Mouse (Mus musculus) liver, embryonic 12.5 days (tissue): ENCODE measurements around the gene Efcab11. TPM values are rescaled to one million over a fixed set of nuclear protein-coding genes. Genes with fewer than 3 reads are reported as not detected.

ENCODE experiments used
- ATAC-seq: fragments of 200-750 bp; cut with Nextera tagmentation; 2 replicates; pipeline ENCODE4 v1.8.0; 2017; ENCODE audit warnings: moderate number of reproducible peaks, mild to moderate bottlenecking, moderate library complexity
- H3K27ac ChIP-seq: fragments of 300-500 bp; sonication (generic); 2 replicates; pipeline ENCODE4 v1.5.1; 2016; ENCODE audit warnings: mild to moderate bottlenecking
- H3K27me3 ChIP-seq: fragments of 300-500 bp; sonication (generic); replicated peaks from 2 replicates; pipeline ENCODE4 v1.6.1; 2016; ENCODE audit warnings: mild to moderate bottlenecking, moderate library complexity
- H3K36me3 ChIP-seq: fragments of 300-500 bp; sonication (generic); 2 replicates; pipeline ENCODE4 v1.6.1; 2016; ENCODE audit warnings: mild to moderate bottlenecking, moderate library complexity
- H3K4me1 ChIP-seq: fragments of 300-500 bp; sonication (generic); 2 replicates; pipeline ENCODE4 v1.6.1; 2016
- H3K4me2 ChIP-seq: fragments of 300-500 bp; sonication (generic); 2 replicates; pipeline ENCODE4 v1.6.1; 2016; ENCODE audit warnings: mild to moderate bottlenecking, moderate library complexity
- H3K4me3 ChIP-seq: fragments of 300-500 bp; sonication (generic); 2 replicates; pipeline ENCODE4 v1.5.1; 2016; ENCODE audit warnings: mild to moderate bottlenecking, moderate library complexity
- H3K9ac ChIP-seq: fragments of 300-500 bp; sonication (generic); 2 replicates; pipeline ENCODE4 v1.6.1; 2016; ENCODE audit warnings: mild to moderate bottlenecking, moderate library complexity
- H3K9me3 ChIP-seq: fragments of 300-500 bp; sonication (generic); replicated peaks from 2 replicates; pipeline ENCODE4 v1.6.1; 2016; ENCODE audit warnings: mild to moderate bottlenecking, moderate library complexity
- WGBS: fragments of 180-500 bp; shearing (Covaris S2); methylation state at CpG from one replicate; pipeline ENCODE4 v1.1.7; 2016; ENCODE audit not compliant: insufficient replicate concordance; 5-methylcytosine and 5-hydroxymethylcytosine counted together
- polyA plus RNA-seq: library from polyadenylated mRNA; unstranded; fragments of >200 nt; fragmentation: Nextera tagmentation; extraction: Ambion mirVana; gene quantifications from 2 replicates; pipeline ENCODE4 v1.2.1, GENCODE M21; 2016

Gene Efcab11
- polyA plus RNA-seq, 1 experiment from 2014 or later, result 5.5 TPM

DNA sequence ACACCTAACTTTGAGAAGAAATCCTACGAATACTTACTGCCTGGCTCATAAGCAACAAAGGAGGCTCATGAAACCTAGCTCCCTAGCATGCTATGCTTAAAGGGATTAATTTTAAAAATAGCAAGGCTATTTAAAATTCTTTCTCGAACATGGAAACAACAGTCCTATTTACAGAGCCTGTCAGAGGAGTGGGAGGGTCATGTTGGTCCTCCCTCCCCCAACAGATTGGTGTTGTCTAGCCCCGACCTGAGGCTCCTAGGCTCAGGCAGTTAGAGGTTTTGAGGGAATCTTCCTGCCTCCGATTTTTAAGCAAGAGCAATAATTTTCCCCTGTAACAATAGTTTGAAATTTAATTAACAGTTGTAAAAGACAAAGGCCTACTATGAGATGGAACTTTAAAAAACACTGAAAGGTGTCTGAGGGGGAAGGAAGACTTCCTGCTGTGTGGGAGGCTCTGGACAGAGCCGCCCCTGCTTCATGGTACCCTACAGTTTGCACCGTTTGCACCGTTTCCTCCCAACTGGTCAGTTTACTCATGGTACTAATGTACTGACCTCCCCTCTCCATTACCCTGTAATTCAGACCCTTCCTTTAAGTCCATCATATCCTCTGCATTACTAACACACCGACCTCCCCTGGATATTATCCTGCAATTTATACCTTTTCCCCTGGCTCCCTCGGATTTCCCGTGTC, 90.6 kb downstream of the Efcab11 start:
- Histone ChIP-seq H3K27me3 (no peaks in the 10 kb centered on the region), H3K9me3 (no peaks in the 10 kb centered on the region), H3K4me3 (no peak overlapping the region), H3K9ac (no peak overlapping the region), H3K27ac (no peak overlapping the region), H3K36me3 (no peaks in the 10 kb centered on the region), H3K4me2 (no peak overlapping the region), H3K4me1 (no peaks in the 10 kb centered on the region)
- WGBS, result 62% methylated on average over 10 of the region's 10 CpGs
- no peak for ATAC-seq

DNA sequence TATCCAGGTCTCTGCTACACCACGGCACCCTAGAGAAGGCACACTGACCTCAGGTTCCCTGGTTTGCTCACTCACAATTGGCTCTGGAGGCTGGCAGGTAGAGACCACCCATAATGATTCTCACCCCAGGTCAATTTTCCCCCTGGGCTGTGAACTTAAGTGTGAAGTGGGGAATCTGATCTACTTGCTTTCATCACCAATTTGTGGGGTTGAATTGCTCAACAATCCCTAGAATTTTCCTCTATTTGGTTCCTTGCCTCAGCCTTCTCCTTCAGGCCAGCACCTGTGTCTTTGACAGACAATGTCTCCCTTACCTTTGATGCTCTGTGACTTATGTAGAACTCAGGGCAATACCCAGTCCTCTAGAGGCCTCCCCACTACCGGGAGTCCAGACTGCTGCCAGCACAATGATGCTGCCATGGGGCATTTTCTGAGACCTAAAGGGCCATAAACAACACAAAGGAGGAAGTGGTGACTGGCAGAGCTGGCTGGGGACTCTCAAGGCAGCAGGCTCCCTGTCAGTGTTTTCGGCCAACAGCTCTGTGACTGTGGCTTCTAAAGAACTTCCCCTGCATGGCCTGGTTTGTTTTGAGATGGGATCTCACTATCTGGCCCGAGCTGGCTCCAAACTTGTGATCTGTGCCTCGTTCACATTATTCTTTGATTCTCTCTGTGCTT, 94.8 kb downstream of the Efcab11 start:
- Histone ChIP-seq H3K9me3 (no peaks in the 10 kb centered on the region), H3K9ac (no peak overlapping the region), H3K36me3 (no peaks in the 10 kb centered on the region), H3K4me2 (no peak overlapping the region), H3K4me1 (no peaks in the 10 kb centered on the region), H3K27ac (no peak overlapping the region), H3K27me3 (no peaks in the 10 kb centered on the region), H3K4me3 (no peak overlapping the region)
- no peak for ATAC-seq
- 31% methylated on average over 5 of the region's 5 CpGs for WGBS

DNA sequence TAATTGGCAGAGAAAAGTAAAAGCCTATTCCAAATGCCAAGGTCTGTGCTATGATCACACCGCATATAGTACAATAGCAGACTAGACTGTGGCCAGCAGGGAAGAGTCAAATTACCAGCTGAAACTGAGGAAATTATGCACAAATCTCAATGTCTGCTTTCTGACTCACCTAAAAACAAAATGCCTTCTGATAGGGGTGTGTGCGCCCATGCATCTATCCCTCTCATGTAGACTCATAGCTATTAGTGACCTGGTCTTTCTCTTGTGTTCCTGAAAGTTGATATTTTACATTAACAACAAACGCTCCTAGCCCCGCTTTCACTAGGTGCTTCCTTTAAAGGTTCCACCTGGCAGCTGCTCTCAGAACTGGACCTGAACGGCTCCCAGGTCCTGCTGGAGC, 102.5 kb downstream of the Efcab11 start:
- Histone ChIP-seq H3K27me3 (no peaks in the 10 kb centered on the region), H3K4me1 (no peaks in the 10 kb centered on the region), H3K4me2 (no peak overlapping the region), H3K36me3 (no peaks in the 10 kb centered on the region), H3K4me3 (no peak overlapping the region), H3K9me3 (no peaks in the 10 kb centered on the region), H3K9ac (no peak overlapping the region), H3K27ac (no peak overlapping the region)
- ATAC-seq, result no peak
- WGBS, result 80% methylated on average over 5 of the region's 5 CpGs

DNA sequence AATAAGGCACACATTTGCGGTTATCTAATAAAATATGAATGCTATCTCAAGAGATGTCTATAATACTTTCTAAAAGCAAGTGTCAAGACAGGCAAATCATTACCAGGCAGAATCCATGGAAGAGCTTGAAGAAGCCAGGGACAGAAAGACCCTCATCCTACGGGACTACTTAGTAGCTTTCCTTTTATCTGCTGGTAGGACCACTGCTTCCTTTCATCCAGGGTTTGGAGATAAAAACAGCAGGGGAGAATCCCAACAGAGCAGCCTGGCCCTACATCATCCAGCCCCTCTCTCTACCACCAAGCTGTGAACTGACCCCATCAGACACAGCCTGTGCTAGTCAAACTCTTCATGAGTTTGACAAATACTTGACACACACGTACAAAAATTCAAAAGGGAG, 103.8 kb downstream of the Efcab11 start:
- Histone ChIP-seq H3K27me3 (no peaks in the 10 kb centered on the region), H3K4me2 (no peak overlapping the region), H3K27ac (no peak overlapping the region), H3K36me3 (no peaks in the 10 kb centered on the region), H3K4me3 (no peak overlapping the region), H3K9ac (no peak overlapping the region), H3K4me1 (no peaks in the 10 kb centered on the region), H3K9me3 (no peaks in the 10 kb centered on the region)
- 69% methylated on average over 3 of the region's 3 CpGs for WGBS
- ATAC-seq, result no peak

DNA sequence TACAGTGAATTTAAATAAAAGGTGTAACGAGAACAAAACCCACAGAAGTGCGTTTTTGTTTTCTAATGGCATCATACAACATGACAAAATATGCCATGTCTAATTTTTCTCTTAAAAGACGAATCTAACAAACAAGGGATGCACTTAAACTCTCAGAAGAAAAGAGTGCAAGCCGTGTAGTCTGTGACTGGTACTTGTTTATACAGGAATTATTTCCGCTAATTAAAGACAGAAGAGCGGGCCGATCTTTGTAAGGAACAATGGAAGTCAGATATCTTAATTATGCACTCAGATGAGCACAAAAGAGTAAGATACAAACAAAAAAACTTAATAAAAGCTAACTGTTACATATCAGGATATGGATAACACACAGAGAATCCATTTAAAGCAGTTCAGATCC, 104.3 kb downstream of the Efcab11 start:
- 72% methylated on average over 7 of the region's 7 CpGs for WGBS
- Histone ChIP-seq H3K4me2 (no peak overlapping the region), H3K4me1 (no peaks in the 10 kb centered on the region), H3K36me3 (no peaks in the 10 kb centered on the region), H3K27ac (no peak overlapping the region), H3K27me3 (no peaks in the 10 kb centered on the region), H3K9me3 (no peaks in the 10 kb centered on the region), H3K4me3 (no peak overlapping the region), H3K9ac (no peak overlapping the region)
- ATAC-seq, result no peak

DNA sequence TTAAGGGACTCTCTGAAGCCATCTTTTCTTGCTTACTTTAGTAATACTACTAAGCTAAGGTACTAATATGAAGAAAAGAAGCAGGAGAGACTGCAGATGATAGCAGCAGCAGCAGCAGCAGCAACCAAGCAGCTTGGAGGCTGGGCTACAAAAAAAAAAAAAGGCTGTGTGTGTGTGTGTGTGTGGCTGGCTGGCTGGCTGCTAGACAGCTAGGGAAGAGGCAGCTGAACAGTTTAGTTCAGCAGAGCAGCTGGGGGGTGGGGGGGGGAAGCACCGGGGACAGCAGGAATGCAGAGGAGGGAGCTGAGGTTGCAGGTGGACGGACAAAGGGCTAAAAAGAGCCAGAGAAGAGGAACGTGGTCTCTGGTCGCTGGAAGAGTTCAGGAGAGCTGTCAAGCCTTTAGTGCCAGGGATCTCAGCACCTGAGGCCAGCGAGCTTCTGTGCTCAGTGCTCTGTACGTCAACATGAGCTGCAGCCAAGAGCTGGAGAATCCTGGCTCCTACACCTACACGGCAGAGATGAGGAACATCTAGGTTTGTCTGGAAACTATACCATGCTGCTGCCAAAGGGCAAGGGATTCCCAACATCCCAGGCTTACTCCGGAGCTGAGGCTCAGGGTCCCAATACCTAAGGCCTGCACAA, 107.6 kb downstream of the Efcab11 start:
- 59% methylated on average over 8 of the region's 8 CpGs for WGBS
- H3K9ac ChIP-seq, result no peak overlapping the region
- no peak overlapping the region for H3K27ac ChIP-seq
- no peaks in the 10 kb centered on the region for H3K36me3 ChIP-seq
- H3K9me3 ChIP-seq, result no peaks in the 10 kb centered on the region
- H3K27me3 ChIP-seq, result no peaks in the 10 kb centered on the region
- H3K4me3 ChIP-seq, result no peak overlapping the region
- ATAC-seq, result no peak
- no peaks in the 10 kb centered on the region for H3K4me1 ChIP-seq
- H3K4me2 ChIP-seq, result no peak overlapping the region

DNA sequence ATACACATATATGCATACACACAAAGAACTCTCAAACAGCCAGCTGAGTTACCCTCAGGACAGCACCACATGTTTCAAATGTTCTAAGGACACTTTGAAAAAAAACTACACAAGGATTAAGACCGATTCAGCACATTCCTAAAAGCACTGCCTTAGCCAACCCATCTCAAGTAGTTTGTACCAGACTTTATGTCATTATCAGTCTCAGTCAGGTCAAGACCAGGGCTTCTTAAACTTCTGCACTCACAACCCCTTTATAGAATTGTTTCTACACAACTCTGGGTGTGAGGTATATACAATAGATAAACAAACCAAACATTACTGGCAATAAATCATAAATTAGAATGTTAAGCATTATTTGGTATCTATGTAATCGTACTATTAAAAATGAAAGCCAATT, 109.4 kb downstream of the Efcab11 start:
- no peak overlapping the region for H3K27ac ChIP-seq
- no peak overlapping the region for H3K4me2 ChIP-seq
- no peak overlapping the region for H3K9ac ChIP-seq
- ATAC-seq, result no peak
- no peaks in the 10 kb centered on the region for H3K4me1 ChIP-seq
- H3K4me3 ChIP-seq, result no peak overlapping the region
- no peaks in the 10 kb centered on the region for H3K27me3 ChIP-seq
- H3K9me3 ChIP-seq, result no peaks in the 10 kb centered on the region
- WGBS, result 70% methylated on average over 2 of the region's 2 CpGs
- H3K36me3 ChIP-seq, result no peaks in the 10 kb centered on the region

DNA sequence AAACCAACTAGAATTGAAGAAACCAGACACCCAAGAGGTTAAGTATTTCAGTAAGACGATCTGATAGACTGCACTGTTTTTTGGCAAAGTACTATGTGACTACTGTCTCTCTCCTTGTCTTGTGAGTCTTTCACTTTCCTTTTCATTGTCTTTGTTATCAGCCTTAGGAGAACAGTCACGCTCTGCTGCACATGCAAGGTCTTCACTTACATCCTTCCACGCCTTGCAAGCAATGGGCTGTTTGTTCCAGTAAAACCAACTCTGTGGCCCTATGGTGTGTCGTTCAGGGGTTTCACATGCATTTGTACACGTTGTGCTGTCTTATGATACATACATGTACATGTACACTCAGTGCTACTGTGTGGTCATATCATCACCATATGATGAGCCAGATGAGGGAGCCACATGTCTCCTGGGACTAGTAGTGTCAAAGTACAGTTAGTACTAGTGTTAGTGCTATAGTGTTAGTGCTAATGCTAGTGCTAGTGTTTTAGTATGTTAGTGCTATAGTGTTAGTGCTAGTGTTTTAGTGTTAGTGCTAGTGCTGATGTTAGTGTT, 110.5 kb downstream of the Efcab11 start:
- Histone ChIP-seq H3K27me3 (no peaks in the 10 kb centered on the region), H3K4me2 (no peak overlapping the region), H3K36me3 (no peaks in the 10 kb centered on the region), H3K9ac (no peak overlapping the region), H3K4me1 (no peaks in the 10 kb centered on the region), H3K9me3 (no peaks in the 10 kb centered on the region), H3K27ac (no peak overlapping the region), H3K4me3 (no peak overlapping the region)
- ATAC-seq, result no peak
- WGBS, result 65% methylated on average over 5 of the region's 5 CpGs

DNA sequence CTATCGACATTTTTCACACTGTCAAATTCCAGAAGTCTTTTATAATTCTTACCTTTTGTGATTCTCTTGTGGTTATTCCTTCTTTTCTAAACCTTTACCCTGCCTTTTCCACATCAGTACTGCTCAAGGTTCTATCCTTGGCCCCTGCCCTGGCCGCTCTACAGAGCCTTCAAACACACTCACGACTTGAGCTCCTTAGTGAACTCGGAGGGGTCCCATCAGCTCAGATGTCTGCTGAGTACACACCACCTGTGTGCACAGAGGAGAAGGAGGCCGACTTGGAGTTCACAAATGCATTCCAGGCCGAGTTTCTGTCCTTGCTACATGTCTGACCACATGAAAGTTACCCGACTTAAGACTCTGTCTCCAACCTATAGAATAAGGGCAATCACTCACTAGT, 113.2 kb downstream of the Efcab11 start:
- 65% methylated on average over 7 of the region's 7 CpGs for WGBS
- ATAC-seq, result no peak
- H3K9ac ChIP-seq, result no peak overlapping the region

DNA sequence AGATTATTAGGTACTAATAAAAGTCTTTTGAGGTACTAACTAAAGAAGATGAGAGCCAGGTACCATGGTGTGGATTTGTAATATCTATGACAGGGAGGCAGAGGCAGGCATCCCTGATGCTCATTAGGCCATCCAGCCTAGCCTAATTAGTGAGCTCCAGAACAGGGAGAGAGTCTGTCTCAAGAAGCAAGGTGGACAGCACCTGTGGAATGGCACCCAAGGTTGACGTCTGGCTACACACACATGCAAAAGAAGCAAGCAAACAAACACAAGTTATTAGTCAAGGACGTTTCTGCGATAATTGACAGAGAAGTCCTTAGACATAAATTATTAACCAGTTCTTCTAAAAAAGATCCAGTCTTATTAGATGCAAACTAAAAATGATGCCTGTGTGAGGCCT, 114.6 kb downstream of the Efcab11 start:
- Histone ChIP-seq H3K27me3 (no peaks in the 10 kb centered on the region), H3K9me3 (no peaks in the 10 kb centered on the region), H3K27ac (no peak overlapping the region), H3K9ac (no peak overlapping the region), H3K4me3 (no peak overlapping the region), H3K4me1 (no peaks in the 10 kb centered on the region), H3K4me2 (no peak overlapping the region), H3K36me3 (no peaks in the 10 kb centered on the region)
- no peak for ATAC-seq
- 78% methylated on average over 3 of the region's 3 CpGs for WGBS

More for the DNA sequence above, 113.2 kb downstream of the Efcab11 start:
- Histone ChIP-seq H3K4me2 (no peak overlapping the region), H3K27me3 (no peaks in the 10 kb centered on the region), H3K27ac (no peak overlapping the region), H3K36me3 (no peaks in the 10 kb centered on the region), H3K4me3 (no peak overlapping the region), H3K9me3 (no peaks in the 10 kb centered on the region), H3K4me1 (no peaks in the 10 kb centered on the region)

DNA sequence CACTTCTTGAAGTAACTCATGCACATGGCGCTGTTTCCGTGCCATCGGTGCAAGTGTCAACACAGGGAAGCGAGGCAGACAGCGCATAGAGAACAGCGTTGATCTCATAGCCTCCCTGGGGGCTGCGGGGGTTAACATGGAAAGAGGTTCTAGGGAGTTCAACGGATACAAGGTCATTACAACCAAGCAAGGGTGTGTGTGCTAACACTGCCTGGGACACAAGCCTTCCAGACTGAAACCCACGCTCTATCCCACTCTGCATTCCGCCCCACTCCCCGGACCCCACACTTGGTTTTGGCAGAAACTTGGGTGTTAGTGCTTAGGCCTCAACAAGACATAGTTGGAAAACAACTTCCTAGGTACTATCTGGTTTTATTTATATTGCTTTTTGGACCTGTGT, 116.5 kb downstream of the Efcab11 start:
- no peaks in the 10 kb centered on the region for H3K27me3 ChIP-seq
- H3K9ac ChIP-seq, result no peak overlapping the region
- no peaks in the 10 kb centered on the region for H3K9me3 ChIP-seq
- whole genome bisulfite sequencing, result 81% methylated on average over 11 of the region's 11 CpGs
- no peaks in the 10 kb centered on the region for H3K36me3 ChIP-seq
- H3K4me3 ChIP-seq, result no peak overlapping the region
- ATAC-seq, result no peak
- H3K4me1 ChIP-seq, result no peaks in the 10 kb centered on the region
- no peak overlapping the region for H3K27ac ChIP-seq
- H3K4me2 ChIP-seq, result no peak overlapping the region

DNA sequence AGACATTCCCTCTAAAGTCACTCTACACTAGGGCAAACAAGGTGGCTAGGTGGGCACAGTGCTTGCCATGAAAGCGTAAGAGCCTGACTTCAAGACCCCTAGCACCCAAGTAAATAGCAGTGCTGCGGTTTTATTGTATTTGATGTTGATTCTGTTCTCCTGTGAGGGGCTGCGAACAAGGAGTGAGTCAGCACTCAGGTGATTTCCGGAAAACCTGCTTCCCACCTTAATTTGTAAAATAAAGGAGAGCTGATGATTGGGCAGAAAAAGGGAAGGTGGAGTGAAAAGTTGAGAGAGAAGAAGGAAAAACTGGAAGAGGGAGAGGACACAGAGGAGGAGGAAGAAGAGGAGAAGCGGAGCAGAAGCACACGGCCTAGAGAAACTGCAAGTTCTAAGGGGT, 118.3 kb downstream of the Efcab11 start:
- 79% methylated on average over 6 of the region's 6 CpGs for WGBS

More for the DNA sequence above, 118.3 kb downstream of the Efcab11 start:
- Histone ChIP-seq H3K4me3 (no peak overlapping the region), H3K4me2 (no peak overlapping the region), H3K9me3 (no peaks in the 10 kb centered on the region), H3K9ac (no peak overlapping the region), H3K27me3 (no peaks in the 10 kb centered on the region), H3K36me3 (no peaks in the 10 kb centered on the region), H3K27ac (no peak overlapping the region), H3K4me1 (no peaks in the 10 kb centered on the region)
- ATAC-seq, result no peak
